Mouse (Mus musculus): ENCODE data around the gene Traf4. TPM values are rescaled to one million over a fixed set of nuclear protein-coding genes. Genes with fewer than 3 reads are reported as not detected.
A peak's percentile ranks its signal among the peaks of the same experiment; 100 is the strongest.

Gene Traf4
- total RNA-seq, 2 experiments from 2014 or later: 2.1 to 3.2 TPM

DNA sequence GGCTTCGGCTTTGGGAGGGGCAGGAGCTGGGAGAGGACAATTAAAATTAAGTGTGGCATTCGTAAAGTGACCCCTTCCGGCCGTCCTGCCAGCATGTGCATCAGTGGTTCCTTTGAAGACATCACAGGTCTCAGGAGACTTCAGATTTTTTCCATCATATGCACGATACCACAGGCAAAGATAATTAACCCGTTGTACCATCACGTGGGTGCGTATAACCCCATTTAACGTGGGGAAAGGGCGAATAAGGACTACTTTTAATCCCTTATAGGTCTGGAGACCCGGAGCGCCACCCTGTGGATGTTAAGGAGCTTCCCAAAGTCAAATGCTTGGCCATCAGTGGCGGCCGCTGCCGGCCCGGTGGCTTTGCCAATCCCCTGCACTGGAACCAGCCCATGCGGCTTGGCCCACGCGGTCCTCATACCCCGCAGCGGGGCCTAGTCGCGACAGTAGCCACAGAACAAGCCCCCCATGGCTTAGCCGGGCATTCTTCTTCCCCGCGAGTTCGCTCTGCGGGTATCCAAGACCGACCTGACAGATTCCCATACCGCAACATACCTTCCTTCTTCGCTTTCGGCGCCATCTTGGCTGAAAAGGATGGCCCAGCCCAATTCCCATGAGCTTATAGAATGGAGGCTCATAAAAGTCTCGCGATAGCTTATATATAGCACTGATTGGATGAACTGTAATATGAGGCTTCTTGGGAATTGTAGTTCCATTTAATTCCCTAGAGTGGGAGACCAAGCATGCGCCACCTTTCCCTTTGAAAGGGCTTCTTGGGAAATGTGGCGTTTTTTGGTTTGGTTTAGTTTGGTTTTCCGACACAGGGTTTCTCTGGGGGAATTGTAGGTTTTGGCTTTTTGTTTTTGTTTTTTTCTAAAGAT, 17.8 kb upstream of the Traf4 start, which contains the start of gene Rpl23a:
TSS of gene Rpl23a (minus strand) at position 624 of the 884 bp plus-strand sequence.
- peak; percentile 86 for ATAC-seq (replicated peaks; ENCODE audit: low FRiP score, poor library complexity, severe bottlenecking)

DNA sequence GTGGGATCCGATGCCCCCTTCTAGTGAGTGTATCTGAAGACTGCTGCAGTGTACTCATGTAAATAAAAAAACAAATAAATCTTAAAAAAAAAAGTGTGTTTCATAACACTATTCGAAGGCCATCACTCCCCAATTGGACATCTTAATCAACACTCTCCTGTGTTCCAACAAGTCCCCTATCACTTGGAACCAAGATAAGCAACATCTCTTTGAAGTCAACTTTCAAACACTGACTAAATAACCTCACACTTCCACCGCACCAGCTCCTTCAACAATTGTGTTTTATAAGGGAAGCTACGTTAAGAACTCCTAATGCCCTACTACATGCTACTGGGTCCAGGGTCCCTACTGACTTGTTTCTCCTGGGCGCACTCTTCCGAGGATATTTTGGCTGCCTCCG, 17.1 kb upstream of the Traf4 start:
- ATAC-seq (replicated peaks; ENCODE audit: low FRiP score, poor library complexity, severe bottlenecking): no peak

DNA sequence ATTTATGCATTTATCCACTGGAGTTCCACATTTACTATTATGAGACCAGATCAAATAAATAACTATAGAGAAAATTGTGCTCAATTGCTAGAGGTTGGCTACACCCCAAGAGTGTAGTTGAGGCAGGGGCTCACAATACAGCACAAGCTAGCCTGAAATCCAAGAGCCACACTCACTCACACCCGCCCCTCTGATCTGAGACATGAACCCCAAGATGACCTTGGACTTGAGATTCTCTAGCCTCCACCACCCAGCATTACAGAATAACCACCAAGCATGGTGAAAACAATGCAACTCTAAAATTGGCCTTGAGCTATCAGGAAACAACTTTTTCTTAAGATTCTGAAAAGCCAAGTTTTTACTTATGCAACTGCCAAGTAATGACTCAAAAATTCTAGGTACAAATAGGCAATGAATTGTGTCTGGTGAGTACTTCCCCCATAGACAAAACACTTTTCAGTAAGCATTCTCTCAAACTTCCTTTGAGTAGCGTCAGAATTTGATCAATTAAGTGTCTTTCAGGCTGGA, 16.5 kb upstream of the Traf4 start:
- ATAC-seq (replicated peaks; ENCODE audit: low FRiP score, poor library complexity, severe bottlenecking): no peak

DNA sequence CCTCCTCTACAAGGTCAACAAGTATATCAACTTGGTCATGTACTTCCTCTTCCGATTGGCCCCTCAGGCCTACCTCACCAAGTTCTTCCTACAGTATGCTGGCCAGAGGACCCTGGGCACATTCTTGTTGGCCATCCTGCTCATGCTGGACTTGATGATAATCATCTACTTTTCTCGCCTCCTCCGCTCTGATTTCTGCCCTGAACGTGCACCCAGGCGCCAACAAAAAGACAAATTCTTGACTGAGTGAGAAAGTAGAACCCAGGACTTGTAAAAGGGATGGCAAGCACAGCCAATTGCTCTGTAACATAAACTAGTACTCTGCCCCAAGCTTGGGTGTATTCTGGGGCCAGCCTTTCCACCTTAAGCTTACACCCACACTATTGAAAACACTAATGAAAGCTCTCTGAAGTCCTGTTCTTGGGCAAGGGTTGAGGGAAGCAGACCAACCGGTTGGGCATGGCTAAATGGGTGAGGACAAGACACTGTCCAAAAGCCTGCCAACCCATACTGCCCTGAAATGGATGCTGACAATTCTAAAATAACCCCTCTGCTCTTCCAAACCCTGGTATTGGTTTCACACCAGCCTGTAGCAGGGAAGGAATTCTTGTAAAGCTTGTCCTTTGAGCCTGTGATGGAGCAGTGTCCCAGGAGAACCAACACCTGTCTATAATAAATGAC, 14.8 kb upstream of the Traf4 start:
- ATAC-seq (replicated peaks; ENCODE audit: low FRiP score, poor library complexity, severe bottlenecking): no peak

DNA sequence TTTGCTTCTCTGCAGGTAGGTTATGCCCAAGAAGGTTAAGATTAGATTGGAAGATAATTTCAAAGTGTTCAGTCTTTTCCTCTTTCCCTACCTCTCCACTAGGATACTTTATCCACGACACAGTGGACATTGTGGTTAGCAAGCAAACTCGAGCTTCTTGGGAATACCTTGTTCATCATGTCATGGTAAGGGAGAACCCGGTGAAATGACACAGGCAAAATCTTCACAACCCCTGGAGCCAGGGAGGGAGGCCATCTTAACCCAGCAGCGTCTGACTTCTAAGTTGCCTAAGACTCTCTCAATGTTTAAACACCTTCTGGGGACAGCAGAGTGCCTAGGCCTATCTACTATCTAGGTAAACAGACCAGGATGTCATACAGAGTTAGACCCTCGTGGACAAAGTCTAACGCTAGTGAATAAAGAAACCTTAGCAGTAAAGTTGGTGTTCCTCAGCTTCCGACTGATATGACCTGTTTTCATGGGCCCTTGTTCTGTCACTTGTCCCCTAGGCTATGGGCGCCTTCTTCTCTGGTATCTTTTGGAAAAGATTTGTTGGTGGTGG, 14.1 kb upstream of the Traf4 start:
- no peak for ATAC-seq (replicated peaks; ENCODE audit: low FRiP score, poor library complexity, severe bottlenecking)

DNA sequence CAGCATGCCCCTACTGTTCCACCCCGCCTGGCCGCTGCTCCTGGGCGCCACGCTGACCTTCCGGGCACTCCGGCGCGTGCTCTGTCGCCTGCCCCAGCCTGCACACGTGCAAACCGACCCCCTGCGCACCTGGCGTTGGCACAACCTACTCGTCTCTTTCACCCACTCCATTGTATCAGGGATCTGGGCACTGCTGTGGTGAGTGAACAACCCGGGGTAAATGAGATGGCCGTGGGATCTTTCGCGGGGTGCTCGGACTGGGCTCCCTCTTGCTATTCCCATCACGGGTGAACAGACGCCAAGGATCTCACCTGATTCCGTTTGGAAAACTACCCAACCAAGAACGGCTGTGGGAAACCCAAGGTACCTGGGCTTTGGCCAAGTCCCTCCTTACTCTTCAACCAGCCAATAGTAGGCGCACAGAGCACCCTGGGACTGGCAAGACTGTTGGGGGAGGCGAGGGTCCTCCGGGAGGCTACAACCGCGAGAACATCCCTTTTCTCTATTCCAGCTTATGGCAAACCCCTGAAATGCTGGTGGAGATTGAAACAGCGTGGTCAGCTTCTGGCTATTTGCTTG, 13.6 kb upstream of the Traf4 start:
- ATAC-seq (replicated peaks; ENCODE audit: low FRiP score, poor library complexity, severe bottlenecking): no peak

DNA sequence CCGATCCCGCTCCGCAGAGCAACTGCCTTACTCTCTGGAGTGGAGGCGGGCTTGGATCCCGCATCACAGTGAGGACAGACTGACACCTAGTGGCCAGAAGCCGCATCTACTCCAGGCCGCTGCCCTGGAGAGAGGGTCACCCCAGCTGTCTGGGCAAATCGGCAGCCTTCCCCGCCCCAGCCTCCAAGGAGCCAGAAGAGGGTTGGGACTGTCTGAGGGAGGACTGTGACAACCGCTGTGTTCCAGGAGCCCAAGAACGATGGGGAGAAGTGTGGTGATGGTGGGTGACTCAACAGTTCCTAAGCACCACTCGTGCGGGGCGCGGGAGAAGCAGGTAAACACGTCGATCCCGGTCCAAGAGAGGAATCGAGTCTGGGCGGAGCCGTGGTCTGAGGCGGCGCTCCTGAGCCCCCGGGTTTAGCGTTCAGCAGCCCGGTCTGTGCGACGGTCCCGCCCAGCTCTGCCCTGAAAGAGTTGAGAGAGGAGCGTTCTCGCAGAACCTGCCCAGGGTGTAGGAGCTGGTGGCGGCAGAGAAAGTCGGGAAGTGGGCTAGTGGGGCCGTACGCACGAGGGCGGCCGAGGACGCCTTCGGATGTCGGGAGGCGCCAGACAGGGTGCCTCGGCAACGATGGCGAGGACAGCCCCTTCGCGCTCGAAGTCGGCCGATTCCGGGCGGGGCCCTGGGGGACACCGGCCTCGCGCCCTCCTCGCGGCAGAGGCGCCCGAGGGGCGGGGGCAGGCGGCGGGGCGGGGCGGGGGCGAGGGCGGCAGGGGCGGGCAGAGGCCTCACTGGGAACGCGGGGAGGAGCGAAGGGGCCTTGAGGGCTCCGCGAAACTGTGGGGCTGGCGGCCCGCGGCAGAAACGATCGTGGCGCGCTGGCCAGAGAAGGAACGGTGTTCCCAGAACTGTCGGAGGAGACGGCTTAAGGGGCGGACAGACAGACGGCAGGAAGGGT, 12.8 kb upstream of the Traf4 start:
- ATAC-seq (replicated peaks; ENCODE audit: low FRiP score, poor library complexity, severe bottlenecking): peak; percentile 60

DNA sequence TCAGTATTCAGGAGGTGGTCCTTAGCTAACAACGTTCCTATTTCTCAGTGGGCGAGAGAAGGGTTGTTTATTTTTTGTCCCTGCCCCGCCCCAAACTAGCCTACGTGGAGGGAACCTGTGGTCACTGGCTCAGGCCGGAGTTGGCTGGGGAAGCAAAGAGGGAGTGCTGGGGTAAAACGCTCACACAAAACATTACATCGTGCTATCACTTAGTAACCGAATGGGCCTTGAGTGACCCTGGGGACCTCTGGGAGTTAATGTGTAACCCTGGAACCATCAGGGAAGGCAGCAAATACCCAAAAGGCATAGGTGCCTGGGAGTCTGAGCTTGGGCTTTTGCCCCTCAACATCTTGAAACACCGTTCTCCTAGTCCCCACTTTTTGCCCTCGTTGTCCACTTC, 12.0 kb upstream of the Traf4 start:
- peak; percentile 39 for ATAC-seq (replicated peaks; ENCODE audit: low FRiP score, poor library complexity, severe bottlenecking)

DNA sequence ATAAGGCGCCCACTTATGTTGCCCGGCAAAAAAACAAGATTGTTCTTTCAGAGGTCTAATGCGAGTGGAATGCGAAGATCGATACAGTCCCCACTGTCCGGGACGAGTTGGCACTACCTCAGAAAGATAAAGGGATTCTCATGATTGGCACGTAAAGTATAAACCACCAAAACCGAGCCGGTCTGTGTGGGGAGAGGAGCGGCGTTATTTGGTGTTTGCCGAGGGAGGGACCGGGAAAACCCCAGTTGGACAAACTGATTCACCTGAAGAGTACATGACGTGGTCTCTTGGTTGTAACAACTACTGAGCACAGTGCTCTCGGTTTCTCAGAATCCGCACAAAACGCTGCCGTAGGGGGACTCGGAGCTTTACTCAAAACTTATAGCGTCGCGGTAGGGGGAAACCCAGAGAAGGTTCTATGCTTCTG, 11.5 kb upstream of the Traf4 start:
- peak; percentile 11 for ATAC-seq (replicated peaks; ENCODE audit: low FRiP score, poor library complexity, severe bottlenecking)

DNA sequence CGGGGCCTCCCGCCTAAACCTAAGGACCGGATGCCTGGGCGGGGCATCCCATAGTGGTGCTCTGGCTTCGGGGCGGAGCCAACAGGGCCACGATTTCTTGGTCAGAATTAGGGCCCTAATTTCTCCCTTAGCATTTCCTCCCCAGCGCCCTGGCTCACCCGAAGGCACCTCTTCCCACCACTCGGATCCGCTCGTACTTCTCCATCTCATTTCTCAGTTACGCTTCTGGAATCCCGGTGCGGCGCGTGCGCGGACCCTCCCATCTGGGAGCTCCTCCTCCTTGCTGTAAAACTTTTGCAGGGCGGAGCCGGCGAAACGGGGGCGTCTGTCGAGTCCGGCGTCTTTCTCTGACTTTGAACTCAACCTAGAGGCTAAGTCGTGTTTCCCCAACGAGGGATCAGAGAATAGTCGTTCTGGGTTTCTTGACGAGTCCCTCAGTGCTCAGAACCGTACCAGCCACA, 11.0 kb upstream of the Traf4 start, which contains the start of the genes Nek8 and Tlcd1:
TSS of gene Nek8 (minus strand) at position 274 of the 461 bp plus-strand sequence.
TSS of gene Tlcd1 (plus strand) at position 310 of the 461 bp plus-strand sequence.
- peak; percentile 63 for ATAC-seq (replicated peaks; ENCODE audit: low FRiP score, poor library complexity, severe bottlenecking)

DNA sequence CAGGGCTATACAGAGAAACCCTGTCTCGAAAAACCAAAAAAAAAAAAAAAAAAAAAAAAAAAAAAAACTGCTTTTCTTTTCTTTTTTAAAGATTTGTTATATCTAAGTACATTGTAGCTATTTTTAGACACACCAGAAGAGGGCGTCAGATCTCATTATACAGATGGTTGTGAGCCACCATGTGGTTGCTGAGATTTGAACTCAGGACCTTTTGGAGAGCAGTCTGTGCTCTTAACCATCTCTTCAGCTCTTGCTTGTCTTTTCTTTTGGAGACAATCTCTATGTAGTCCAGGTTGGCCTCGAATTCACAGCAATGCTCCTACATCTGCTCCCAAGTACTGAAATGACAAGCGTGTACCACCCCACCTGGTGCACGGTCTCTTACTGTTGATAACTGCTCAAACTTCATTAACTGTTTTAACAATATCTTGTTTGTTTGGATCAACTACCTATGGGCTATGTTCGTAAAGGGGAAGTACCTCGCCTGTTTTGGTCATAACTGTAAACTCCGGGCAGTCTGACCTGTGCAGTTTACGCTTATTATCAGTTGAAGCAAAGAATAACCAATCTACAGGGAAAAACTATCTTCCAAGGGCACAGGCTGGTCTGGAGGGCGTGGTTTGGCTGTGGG, 10.5 kb upstream of the Traf4 start:
- ATAC-seq (replicated peaks; ENCODE audit: low FRiP score, poor library complexity, severe bottlenecking): peak; percentile 1

DNA sequence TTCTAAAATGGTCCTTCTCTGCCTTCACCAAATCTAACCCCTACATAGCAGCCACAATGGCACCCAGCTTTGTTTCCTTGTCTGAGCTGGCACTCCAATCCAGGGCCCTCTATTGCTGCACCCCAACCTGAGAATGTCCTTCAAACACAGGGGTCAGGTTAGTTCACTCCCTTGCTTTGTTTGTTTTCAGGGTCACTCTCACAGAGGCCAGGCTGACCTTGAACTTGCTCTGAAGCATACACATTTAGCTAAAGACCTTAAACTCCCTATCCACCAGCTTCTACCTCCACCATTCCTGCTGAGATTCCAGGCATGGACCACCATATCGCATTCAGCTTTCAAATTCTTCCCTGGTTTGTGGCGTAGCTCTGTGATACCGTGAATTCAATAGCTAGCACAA, 9.1 kb upstream of the Traf4 start:
- no peak for ATAC-seq (replicated peaks; ENCODE audit: low FRiP score, poor library complexity, severe bottlenecking)

DNA sequence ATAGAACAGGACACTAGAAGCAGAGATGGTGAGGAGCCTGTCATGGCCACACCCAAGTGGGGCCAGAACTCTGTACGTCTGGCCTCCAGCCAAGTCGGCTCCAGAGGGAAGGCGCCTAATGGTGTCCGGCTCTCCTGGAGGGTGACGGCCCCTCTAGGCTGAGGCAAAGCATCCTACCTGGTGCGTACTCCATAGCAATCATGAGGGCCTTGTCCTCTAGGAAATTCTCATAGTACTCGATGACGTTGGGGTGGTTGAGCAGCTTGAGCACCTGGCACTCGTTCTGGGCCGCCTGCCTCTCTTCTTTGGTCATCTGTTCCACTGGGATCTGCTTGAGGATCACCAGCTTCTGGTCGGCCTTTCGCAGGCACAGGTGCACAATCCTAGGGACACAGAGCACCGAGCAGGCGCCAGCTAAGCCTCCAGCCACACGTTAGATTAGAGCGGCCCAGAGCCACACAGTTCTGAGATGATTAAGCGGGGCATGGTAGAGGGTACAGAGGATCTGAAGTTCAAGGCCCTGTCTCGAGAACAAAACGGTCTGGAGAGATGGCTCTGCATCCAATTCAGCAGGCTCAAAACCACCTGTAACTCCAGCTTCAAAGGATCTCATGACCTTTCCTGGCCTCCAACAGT, 7.5 kb upstream of the Traf4 start:
- ATAC-seq (replicated peaks; ENCODE audit: low FRiP score, poor library complexity, severe bottlenecking): no peak

DNA sequence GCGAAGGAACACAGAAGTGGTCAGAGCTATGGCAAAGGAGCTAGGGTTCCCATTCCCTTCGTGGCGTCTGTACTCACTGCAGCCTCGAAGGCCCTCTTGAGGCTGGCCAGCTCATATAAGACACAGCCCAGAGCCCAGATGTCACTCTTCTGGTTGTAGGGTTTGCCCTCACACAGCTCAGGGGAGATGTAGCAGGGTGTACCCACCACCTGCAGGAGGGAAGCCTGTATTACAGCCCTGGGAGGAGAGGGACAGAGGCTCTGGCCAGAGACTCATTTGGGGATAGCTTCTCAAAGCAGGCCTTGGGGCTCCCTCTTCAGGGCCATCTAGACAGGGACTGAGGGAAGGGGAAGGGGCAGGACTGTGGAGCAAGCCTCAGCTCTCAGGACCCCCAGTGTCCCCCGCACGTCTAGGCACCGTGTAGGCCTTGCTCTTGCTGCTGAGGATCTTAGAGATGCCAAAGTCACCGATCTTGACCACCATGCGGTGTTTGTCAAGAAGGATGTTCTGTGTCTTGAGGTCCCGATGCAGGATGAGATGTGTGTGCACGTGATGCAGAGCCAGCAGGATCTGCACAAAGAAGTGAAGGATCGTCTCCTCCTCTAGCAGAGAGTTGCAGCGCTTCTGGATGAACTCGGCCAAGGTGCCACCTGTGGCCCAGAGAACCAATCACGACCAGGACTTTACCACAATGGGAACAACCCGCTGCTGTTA, 6.8 kb upstream of the Traf4 start:
- ATAC-seq (replicated peaks; ENCODE audit: low FRiP score, poor library complexity, severe bottlenecking): no peak

DNA sequence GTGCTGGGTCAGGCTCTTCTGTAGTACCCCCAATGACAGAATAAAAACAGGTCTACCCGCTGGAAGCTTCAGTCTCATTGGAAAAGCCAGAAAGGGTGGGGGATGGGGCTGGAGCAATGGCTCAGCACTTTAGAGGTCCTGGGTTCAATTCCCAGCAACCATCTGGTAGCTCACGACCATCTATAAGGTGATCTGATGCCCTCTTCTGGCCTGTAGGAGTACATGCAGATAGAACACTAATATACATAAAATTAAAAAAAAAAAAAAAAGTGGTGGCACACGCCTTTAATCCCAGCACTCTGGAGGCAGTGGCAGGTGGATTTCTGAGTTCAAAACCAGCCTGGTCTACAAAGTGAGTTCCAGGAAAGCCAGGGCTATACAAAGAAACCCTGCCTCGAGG, 5.9 kb upstream of the Traf4 start:
- no peak for ATAC-seq (replicated peaks; ENCODE audit: low FRiP score, poor library complexity, severe bottlenecking)

DNA sequence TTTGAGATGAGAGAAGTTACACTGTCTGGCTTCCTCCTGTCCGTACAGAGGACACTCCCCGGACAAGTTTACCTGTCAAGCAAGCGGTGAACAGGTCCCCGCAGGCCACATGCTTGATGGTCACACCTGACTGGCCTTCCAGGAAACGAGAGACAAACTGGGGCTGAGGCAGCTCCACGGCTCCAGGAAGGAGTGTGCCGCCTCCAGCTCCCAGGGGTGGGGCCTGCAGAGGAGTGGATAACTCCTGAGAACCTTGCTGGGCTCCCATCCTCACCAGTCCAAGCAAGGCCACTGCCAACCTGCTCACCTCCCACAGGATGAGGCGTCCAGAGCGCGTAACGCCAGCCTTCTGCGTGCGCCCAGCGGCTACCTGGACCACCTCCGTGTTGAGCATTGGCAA, 4.9 kb upstream of the Traf4 start:
- no peak for ATAC-seq (replicated peaks; ENCODE audit: low FRiP score, poor library complexity, severe bottlenecking)

All from erythroblast, adult 5-6 weeks (primary cell).